Mouse (Mus musculus): ENCODE data around the gene Bex1. TPM values are rescaled to one million over a fixed set of nuclear protein-coding genes. Genes with fewer than 3 reads are reported as not detected.

Bex1 gene
- total RNA-seq, 1 experiment, result 461 TPM

DNA sequence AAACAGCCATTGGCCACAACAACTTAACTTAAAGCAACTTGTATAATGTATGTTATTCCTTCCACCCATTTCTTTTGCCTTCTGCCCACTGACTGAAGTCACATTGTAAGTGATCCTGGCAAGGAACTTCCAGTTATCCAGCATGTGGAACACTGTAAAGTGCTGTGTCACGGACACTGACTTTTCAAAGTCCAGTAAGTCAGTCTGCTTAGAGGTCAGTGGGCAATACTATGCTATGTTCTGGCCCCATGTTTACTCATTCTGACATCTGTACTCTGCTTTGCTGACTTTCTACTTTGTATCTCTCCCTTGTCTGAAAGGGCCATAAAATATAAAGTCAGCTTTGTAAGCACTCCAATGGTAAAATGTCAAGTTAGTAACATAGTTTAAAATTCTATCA, 32.2 kb downstream of the Bex1 start:
- Histone ChIP-seq H3K36me3 (ENCODE audit: control insufficient read depth, insufficient read depth, low read length, poor library complexity, severe bottlenecking) (no peaks in the 10 kb centered on the region), H3K27ac (ENCODE audit: insufficient read depth, low read depth, low read length, poor library complexity, severe bottlenecking) (no peak overlapping the region), H3K4me3 (ENCODE audit: insufficient read depth in 1 of 2, low read depth in 1 of 2, low read length in 2 of 2, poor library complexity in 1 of 2, severe bottlenecking in 1 of 2) (no peak overlapping the region), H3K4me1 (ENCODE audit: control insufficient read depth in 2 of 2, insufficient read depth in 2 of 2, low read length in 2 of 2, poor library complexity in 1 of 2) (peaks cover 0 to 2% of the 10 kb centered on the region in 2 experiments; a peak in 1 of 4 replicates), H3K9me3 (ENCODE audit: control insufficient read depth, insufficient read depth, low read depth, low read length) (no peaks in the 10 kb centered on the region), H3K9ac (ENCODE audit: insufficient read depth, low read depth, low read length, poor library complexity, severe bottlenecking) (no peak overlapping the region)
- in situ Hi-C loops (cut with MboI; ENCODE audit: low sequenced_read_pairs in 2 of 2, unreplicated experiment in 2 of 2), result no loop called here
- TF ChIP-seq CHD2 (IDR thresholded peaks at IDR 0.05; ENCODE audit: low read depth, low read length) (no peak), ZNF384 (IDR thresholded peaks at IDR 0.05; ENCODE audit: low read depth, low read length) (no peak), HCFC1 (IDR thresholded peaks at IDR 0.05; ENCODE audit: borderline replicate concordance, insufficient read depth, low read length) (no peak), MAFK (IDR thresholded peaks at IDR 0.05; ENCODE audit: insufficient read depth, low read depth, low read length) (no peak), ZC3H11A (IDR thresholded peaks at IDR 0.05; ENCODE audit: borderline replicate concordance, low read depth, low read length) (no peak)
- no peak for DNase-seq (ENCODE audit: low read depth, low spot score)

DNA sequence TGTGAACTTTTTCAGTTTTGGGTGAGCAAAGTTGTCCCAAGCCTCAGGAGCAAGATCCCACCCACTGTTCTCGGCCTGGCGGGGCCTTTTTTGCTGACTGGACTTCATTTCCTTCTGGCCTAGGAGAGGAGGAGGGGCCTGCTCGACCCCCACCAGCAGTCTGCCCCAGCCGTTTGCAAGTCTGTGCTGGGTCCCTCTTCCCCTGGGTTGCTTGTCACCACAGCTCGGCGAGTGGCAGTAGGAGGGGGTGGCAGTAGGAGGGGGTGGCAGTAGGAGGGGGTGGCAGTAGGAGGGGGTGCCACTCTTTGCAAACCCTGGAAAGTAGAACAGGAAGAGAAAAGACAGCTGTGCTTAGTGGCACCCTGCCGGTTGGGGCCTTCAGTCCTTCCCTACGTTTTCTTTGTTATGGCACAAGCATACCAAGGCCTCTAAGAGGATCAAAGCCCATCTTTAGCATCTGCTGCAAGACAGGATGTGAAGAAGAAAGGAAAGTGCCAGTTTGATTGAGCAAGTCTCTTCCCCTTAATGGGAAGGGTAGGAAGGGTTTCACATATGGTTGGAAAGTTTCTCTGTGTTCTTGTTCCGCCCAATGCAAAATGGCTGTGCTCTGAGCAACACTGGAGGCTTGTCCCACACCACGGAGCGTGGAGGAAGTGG, 34.3 kb downstream of the Bex1 start:
- no peaks in the 10 kb centered on the region for H3K36me3 ChIP-seq (ENCODE audit: control insufficient read depth, insufficient read depth, low read length, poor library complexity, severe bottlenecking)
- no peaks in the 10 kb centered on the region for H3K9me3 ChIP-seq (ENCODE audit: control insufficient read depth, insufficient read depth, low read depth, low read length)
- TF ChIP-seq ZC3H11A (IDR thresholded peaks at IDR 0.05; ENCODE audit: borderline replicate concordance, low read depth, low read length) (no peak), HCFC1 (IDR thresholded peaks at IDR 0.05; ENCODE audit: borderline replicate concordance, insufficient read depth, low read length) (no peak), MAFK (IDR thresholded peaks at IDR 0.05; ENCODE audit: insufficient read depth, low read depth, low read length) (peak; percentile 84)
- H3K4me1 ChIP-seq (ENCODE audit: control insufficient read depth in 2 of 2, insufficient read depth in 2 of 2, low read length in 2 of 2, poor library complexity in 1 of 2), result peaks cover 0 to 2% of the 10 kb centered on the region in 2 experiments; a peak in 2 of 4 replicates
- peak overlapping the region; percentile 28 to 33; a peak in 1 of 4 replicates for H3K4me3 ChIP-seq (ENCODE audit: insufficient read depth in 1 of 2, low read depth in 1 of 2, low read length in 2 of 2, poor library complexity in 1 of 2, severe bottlenecking in 1 of 2)
- in situ Hi-C loops (cut with MboI; ENCODE audit: low sequenced_read_pairs in 2 of 2, unreplicated experiment in 2 of 2), result no loop called here
- H3K9ac ChIP-seq (ENCODE audit: insufficient read depth, low read depth, low read length, poor library complexity, severe bottlenecking), result no peak overlapping the region
- 0 out of 2 replicates have a peak overlapping the region, but pooled peaks have one; percentile 53 for H3K27ac ChIP-seq (ENCODE audit: insufficient read depth, low read depth, low read length, poor library complexity, severe bottlenecking)
- DNase-seq (ENCODE audit: low read depth, low spot score), result no peak

GRCm38 (mm10) chrX:136172786-136173185, 42.5 kb downstream of the Bex1 start:
- Histone ChIP-seq H3K4me3 (ENCODE audit: insufficient read depth in 1 of 2, low read depth in 1 of 2, low read length in 2 of 2, poor library complexity in 1 of 2, severe bottlenecking in 1 of 2) (peak overlapping the region; percentile 15 to 93; a peak in 3 of 4 replicates), H3K27ac (ENCODE audit: insufficient read depth, low read depth, low read length, poor library complexity, severe bottlenecking) (no peak overlapping the region; the same call in 1 of the 2 replicates), H3K9ac (ENCODE audit: insufficient read depth, low read depth, low read length, poor library complexity, severe bottlenecking) (no peak overlapping the region; the same call in 1 of the 2 replicates), H3K4me1 (ENCODE audit: control insufficient read depth in 2 of 2, insufficient read depth in 2 of 2, low read length in 2 of 2, poor library complexity in 1 of 2) (peaks cover 0 to 3% of the 10 kb centered on the region in 2 experiments; a peak in 1 of 4 replicates), H3K9me3 (ENCODE audit: control insufficient read depth, insufficient read depth, low read depth, low read length) (no peaks in the 10 kb centered on the region), H3K36me3 (ENCODE audit: control insufficient read depth, insufficient read depth, low read length, poor library complexity, severe bottlenecking) (no peaks in the 10 kb centered on the region)
- DNase-seq (ENCODE audit: low read depth, low spot score), result no peak
- in situ Hi-C loops (cut with MboI; ENCODE audit: low sequenced_read_pairs in 2 of 2, unreplicated experiment in 2 of 2), result no loop called here
- no peak for TF ChIP-seq ZNF384 (IDR thresholded peaks at IDR 0.05; ENCODE audit: low read depth, low read length)
- no peak for TF ChIP-seq CHD2 (IDR thresholded peaks at IDR 0.05; ENCODE audit: low read depth, low read length)
- no peak for TF ChIP-seq MAFK (IDR thresholded peaks at IDR 0.05; ENCODE audit: insufficient read depth, low read depth, low read length)
- TF ChIP-seq ZC3H11A (IDR thresholded peaks at IDR 0.05; ENCODE audit: borderline replicate concordance, low read depth, low read length), result no peak
- TF ChIP-seq HCFC1 (IDR thresholded peaks at IDR 0.05; ENCODE audit: borderline replicate concordance, insufficient read depth, low read length), result no peak

- no peaks in the 10 kb centered on the region for H3K9me3 ChIP-seq (ENCODE audit: control insufficient read depth, insufficient read depth, low read depth, low read length)
- TF ChIP-seq ZC3H11A (IDR thresholded peaks at IDR 0.05; ENCODE audit: borderline replicate concordance, low read depth, low read length) (no peak), MAFK (IDR thresholded peaks at IDR 0.05; ENCODE audit: insufficient read depth, low read depth, low read length) (peak; percentile 46; the same call in 1 of the 2 replicates), HCFC1 (IDR thresholded peaks at IDR 0.05; ENCODE audit: borderline replicate concordance, insufficient read depth, low read length) (peak; percentile 35; the same call in 1 of the 2 replicates)
- in situ Hi-C loops (cut with MboI; ENCODE audit: low sequenced_read_pairs in 2 of 2, unreplicated experiment in 2 of 2), result no loop called here
Observed at GRCm38 (mm10) chrX:136172118-136172551, 43.2 kb downstream of the Bex1 start, which contains the start of gene Tceal8. TSS of gene Tceal8 (minus strand) at chrX:136172342.

More at GRCm38 (mm10) chrX:136172118-136172551, 43.2 kb downstream of the Bex1 start, which contains the start of gene Tceal8:
- peaks cover 0 to 3% of the 10 kb centered on the region in 2 experiments; a peak in 1 of 4 replicates for H3K4me1 ChIP-seq (ENCODE audit: control insufficient read depth in 2 of 2, insufficient read depth in 2 of 2, low read length in 2 of 2, poor library complexity in 1 of 2)
- H3K36me3 ChIP-seq (ENCODE audit: control insufficient read depth, insufficient read depth, low read length, poor library complexity, severe bottlenecking), result no peaks in the 10 kb centered on the region
- peak within 1 kb of the TSS; percentile 76 to 93 for H3K4me3 ChIP-seq (ENCODE audit: insufficient read depth in 1 of 2, low read depth in 1 of 2, low read length in 2 of 2, poor library complexity in 1 of 2, severe bottlenecking in 1 of 2)
- peak within 1 kb of the TSS; percentile 85 for H3K9ac ChIP-seq (ENCODE audit: insufficient read depth, low read depth, low read length, poor library complexity, severe bottlenecking)
- peak within 1 kb of the TSS; percentile 82 for H3K27ac ChIP-seq (ENCODE audit: insufficient read depth, low read depth, low read length, poor library complexity, severe bottlenecking)
- DNase-seq (ENCODE audit: low read depth, low spot score), result peak; percentile 84
